Mouse (Mus musculus) thymus, adult 2 months (tissue): ENCODE measurements around the gene Itgal. TPM values are rescaled to one million over a fixed set of nuclear protein-coding genes. Genes with fewer than 3 reads are reported as not detected.
"Not testable (repeated sequence)": the region's sequence is repeated elsewhere in the genome, so short reads cannot be mapped to it uniquely, and the experiment has no call there.

Source experiments
- DNase-seq: peaks from one replicate; pipeline ENCODE4 v3.0.0; 2021
- H3K27ac ChIP-seq: fragments of 200-500 bp; 2 replicates; pipeline ENCODE4 v1.5.1; 2012; ENCODE audit warnings: low read length, control low read depth; ENCODE audit not compliant: control insufficient read depth, insufficient read depth
- H3K27me3 ChIP-seq: fragments of 200-500 bp; 2 replicates; pipeline ENCODE4 v1.6.1; 2012; ENCODE audit warnings: mild to moderate bottlenecking, low read length, moderate library complexity, mixed read lengths; ENCODE audit not compliant: control insufficient read depth, insufficient read depth
- H3K36me3 ChIP-seq: fragments of 200-500 bp; 2 replicates; pipeline ENCODE4 v1.6.1; 2012; ENCODE audit warnings: mild to moderate bottlenecking, low read length, moderate library complexity; ENCODE audit not compliant: control insufficient read depth, insufficient read depth
- H3K4me1 ChIP-seq: fragments of 200-500 bp; replicated peaks from 2 replicates; pipeline ENCODE4 v1.6.1; 2012; ENCODE audit warnings: low read length; ENCODE audit not compliant: control insufficient read depth, insufficient read depth
- H3K4me3 ChIP-seq: fragments of 200-500 bp; 2 replicates; pipeline ENCODE4 v1.5.1; 2012; ENCODE audit warnings: mild to moderate bottlenecking, low read length, control low read depth, moderate library complexity; ENCODE audit not compliant: control insufficient read depth, insufficient read depth
- CTCF ChIP-seq: fragments of 200-500 bp; IDR thresholded peaks from 2 replicates; pipeline ENCODE4 v1.5.1; 2012; ENCODE audit warnings: mild to moderate bottlenecking, control low read depth, low read length, moderate library complexity, borderline replicate concordance; ENCODE audit not compliant: control insufficient read depth, poor library complexity, insufficient read depth; ENCODE audit errors: extremely low read depth
- POLR2A ChIP-seq: fragments of 200-500 bp; IDR thresholded peaks from 2 replicates; pipeline ENCODE4 v1.6.1; 2012; ENCODE audit warnings: mild to moderate bottlenecking, low read length, control low read depth, moderate library complexity; ENCODE audit not compliant: control insufficient read depth, poor library complexity, insufficient read depth; ENCODE audit errors: extremely low read depth
- WGBS: fragments of 180-500 bp; shearing (Covaris S2); methylation state at CpG from one replicate; pipeline ENCODE4 v1.1.7; 2018; 5-methylcytosine and 5-hydroxymethylcytosine counted together
- polyA plus RNA-seq: library from polyadenylated mRNA; depleted of rRNA; stranded (reverse); fragments of >200 nt; gene quantifications from 2 replicates; pipeline ENCODE4 v1.2.3, GENCODE M21; 2012

Itgal gene
- polyA plus RNA-seq, 1 experiment, result 353 TPM

GRCm38 (mm10) chr7:127355796-127356195 lies 59.7 kb downstream of the Itgal start:
- TF ChIP-seq CTCF (no peak), POLR2A (no peak)
- Histone ChIP-seq H3K27me3 (no peaks in the 10 kb centered on the region), H3K36me3 (no peaks in the 10 kb centered on the region), H3K27ac (no peak overlapping the region), H3K4me3 (no peak overlapping the region), H3K4me1 (no peaks in the 10 kb centered on the region)
- no peak for DNase-seq
- 81% methylated on average over 3 of the region's 3 CpGs for WGBS

- no peaks in the 10 kb centered on the region for H3K36me3 ChIP-seq
- WGBS, result 84% methylated on average over 2 of the region's 2 CpGs
- no peak overlapping the region for H3K27ac ChIP-seq
- H3K4me3 ChIP-seq, result no peak overlapping the region
- H3K27me3 ChIP-seq, result no peaks in the 10 kb centered on the region
- DNase-seq, result no peak
- TF ChIP-seq POLR2A (no peak), CTCF (no peak)
- peaks cover 2% of the 10 kb centered on the region; the same call in 1 of the 2 replicates for H3K4me1 ChIP-seq
Measured at GRCm38 (mm10) chr7:127357871-127358270, 61.8 kb downstream of the Itgal start.

- 87% methylated on average over 4 of the region's 4 CpGs for WGBS
- peaks cover 2% of the 10 kb centered on the region; the same call in 1 of the 2 replicates for H3K4me1 ChIP-seq
- no peaks in the 10 kb centered on the region for H3K36me3 ChIP-seq
- TF ChIP-seq POLR2A (no peak), CTCF (no peak)
- H3K27ac ChIP-seq, result no peak overlapping the region
- no peak overlapping the region for H3K4me3 ChIP-seq
- H3K27me3 ChIP-seq, result no peaks in the 10 kb centered on the region; the same call in 1 of the 2 replicates
- DNase-seq, result no peak
Measured at GRCm38 (mm10) chr7:127358472-127358871, 62.4 kb downstream of the Itgal start.

- TF ChIP-seq CTCF (no peak), POLR2A (no peak)
- 74% methylated on average over 4 of the region's 4 CpGs for WGBS
- Histone ChIP-seq H3K27ac (no peak overlapping the region), H3K4me1 (peaks cover 2% of the 10 kb centered on the region; the same call in 1 of the 2 replicates), H3K4me3 (no peak overlapping the region), H3K27me3 (no peaks in the 10 kb centered on the region; the same call in 1 of the 2 replicates), H3K36me3 (no peaks in the 10 kb centered on the region)
- no peak for DNase-seq
Measured at GRCm38 (mm10) chr7:127360265-127360664, 64.2 kb downstream of the Itgal start.

- TF ChIP-seq POLR2A, result no peak
- TF ChIP-seq CTCF, result no peak
- H3K4me1 ChIP-seq, result peaks cover 2% of the 10 kb centered on the region; the same call in 1 of the 2 replicates
- no peaks in the 10 kb centered on the region; the same call in 1 of the 2 replicates for H3K27me3 ChIP-seq
- H3K4me3 ChIP-seq, result no peak overlapping the region
- WGBS, result 66% methylated on average over 9 of the region's 13 CpGs
- no peaks in the 10 kb centered on the region for H3K36me3 ChIP-seq
- DNase-seq, result no peak
- no peak overlapping the region for H3K27ac ChIP-seq
Measured at GRCm38 (mm10) chr7:127361449-127361848, 65.4 kb downstream of the Itgal start.

- H3K36me3 ChIP-seq, H3K27me3 ChIP-seq, H3K4me3 ChIP-seq, H3K27ac ChIP-seq, H3K4me1 ChIP-seq, DNase-seq: not testable (repeated sequence)
- WGBS, result 25% methylated on average over 13 of the region's 13 CpGs
Measured at GRCm38 (mm10) chr7:127362418-127362817, 66.4 kb downstream of the Itgal start.

- Histone ChIP-seq H3K27ac (no peak overlapping the region), H3K36me3 (no peaks in the 10 kb centered on the region), H3K27me3 (no peaks in the 10 kb centered on the region; the same call in 1 of the 2 replicates), H3K4me1 (peaks cover 2% of the 10 kb centered on the region; the same call in 1 of the 2 replicates), H3K4me3 (no peak overlapping the region)
- no peak for DNase-seq
- TF ChIP-seq POLR2A (no peak), CTCF (no peak)
- 47% methylated on average over 24 of the region's 24 CpGs for WGBS
Measured at GRCm38 (mm10) chr7:127363475-127363921, 67.4 kb downstream of the Itgal start.
